12 mouse cellular contexts compared by ENCODE assay signal in the genomic region with DNA sequence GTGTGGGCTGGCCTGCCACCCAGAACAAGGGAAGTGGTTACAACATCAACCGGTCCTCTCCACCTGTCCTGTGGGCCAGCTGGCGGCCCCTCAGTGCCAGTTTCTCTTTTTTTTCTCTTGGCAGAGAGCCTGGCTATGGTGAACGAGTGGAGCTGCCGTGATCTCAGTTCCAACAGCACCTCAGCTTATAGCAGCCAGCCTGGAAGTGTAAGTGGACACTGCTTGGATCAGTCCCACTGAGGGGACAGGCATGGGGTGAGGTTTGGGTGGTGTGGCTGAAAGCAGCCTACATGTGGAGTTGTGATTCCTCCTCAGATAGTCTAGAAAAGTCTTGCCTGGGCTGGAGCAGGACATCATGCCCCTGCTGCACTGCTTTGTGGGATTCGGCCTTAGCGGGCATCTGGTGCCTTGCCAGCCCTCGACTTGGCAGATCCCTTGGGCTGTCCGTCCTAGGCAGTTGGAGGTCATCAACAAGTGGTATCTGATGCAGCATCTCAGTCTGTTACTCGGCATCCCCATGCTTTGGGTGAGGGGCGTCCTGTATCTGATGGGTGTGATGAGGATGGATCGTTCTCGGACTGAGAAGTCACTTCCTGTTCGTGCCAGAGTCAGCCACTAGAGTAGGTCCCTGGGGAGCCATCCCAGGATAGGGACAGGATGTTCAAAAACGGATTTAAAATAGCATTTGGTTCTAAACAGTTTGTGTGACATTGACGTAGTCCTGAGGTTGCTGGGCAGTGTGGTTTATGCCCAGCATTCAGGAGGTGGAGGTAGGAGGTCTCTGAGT. TPM values are rescaled to one million over a fixed set of nuclear protein-coding genes. Genes with fewer than 3 reads are reported as not detected.
DNase-seq lines count a peak whose midpoint lies in the region; ATAC-seq and TF ChIP-seq lines count a peak whose summit lies in the region.
"Had no signal": no experiment of that assay in that cellular context is flagged by ENCODE, and none has a peak within 500 bp of the region (broad histone marks: within the 10 kb centered on the region; RNA-seq: fewer than 3 reads in every experiment).

No protein-coding gene starts in this region.

- TF ChIP-seq POLR2A in brain, embryonic 14.5 days (IDR thresholded peaks at IDR 0.05; ENCODE audit: borderline replicate concordance, extremely low read depth, insufficient read depth, insufficient read length, poor library complexity, severe bottlenecking), result no peak

- TF ChIP-seq CTCF in brain, embryonic 14.5 days (IDR thresholded peaks at IDR 0.05; ENCODE audit: borderline replicate concordance, extremely low read depth, insufficient read depth, insufficient read length), result no peak

- ATAC-seq in common myeloid progenitor, adult 5-6 weeks (replicated peaks; ENCODE audit: low read depth, poor library complexity, severe bottlenecking), result peak; percentile 56; the same call in 1 of the 2 replicates

- DNase-seq in heart, adult 8-10 months (ENCODE audit: low spot score), result peak; percentile 64
- DNase-seq in heart, postnatal 25 days (ENCODE audit: low spot score), result no peak
- DNase-seq in brain, embryonic 14.5 days (ENCODE audit: low read depth), result peak; percentile 5
- DNase-seq in kidney, postnatal 14 days, result peak; percentile 79
- no peak for DNase-seq in thymus, adult 18-20 months
- no peak for DNase-seq in urinary bladder, postnatal 4 days (ENCODE audit: low spot score in 2 of 2)
- no peak for DNase-seq in layer of hippocampus, postnatal 25 days (ENCODE audit: extremely low spot score in 1 of 2, low spot score in 1 of 2)
- DNase-seq: liver, embryonic 13.5 days; thymus, adult 2 months had no signal

- intact Hi-C loops in heart, postnatal 25 days (cut with DNase I), result no loop called here

RNA-seq across cellular contexts. Expression of gene Unkl, which starts 22.7 kb away (rescaled TPM):
- 10 to 100 TPM in 1 of 4 experiments, 1 to 10 TPM in 3; 7.0 to 11.2 (median 7.9) TPM for total RNA-seq in heart, adult 8-10 months (2022)
- 1 to 10 TPM; 8.4 to 9.6 TPM for total RNA-seq in heart, postnatal 25 days (2021)
- 22.3 and 24.1 TPM in 2 replicates for polyA plus RNA-seq in brain, embryonic 14.5 days (2012; rRNA removed)
- 6.9 and 15.5 TPM in 2 replicates for total RNA-seq in common myeloid progenitor, adult 5-6 weeks (2017)
- 10 to 100 TPM; 32.5 to 34.4 TPM for total RNA-seq in layer of hippocampus, postnatal 25 days (2021)

RNA-seq across cellular contexts. Expression of gene BC003965, which starts 26.5 kb away (rescaled TPM):
- total RNA-seq in heart, adult 8-10 months (2022), result 10 to 100 TPM; 21.6 to 25.9 (median 22.5) TPM
- total RNA-seq in heart, postnatal 25 days (2021), result 10 to 100 TPM; 22.1 to 23.2 TPM
- 22.3 and 29.5 TPM in 2 replicates for polyA plus RNA-seq in brain, embryonic 14.5 days (2012; rRNA removed)
- 10.9 and 11.6 TPM in 2 replicates for total RNA-seq in common myeloid progenitor, adult 5-6 weeks (2017)
- total RNA-seq in layer of hippocampus, postnatal 25 days (2021), result 10 to 100 TPM; 20.7 to 21.5 TPM

RNA-seq across cellular contexts. Expression of gene Gnptg, which starts 29.1 kb away (rescaled TPM):
- total RNA-seq in heart, adult 8-10 months (2022), result 10 to 100 TPM; 11.6 to 17.1 (median 14.5) TPM
- total RNA-seq in heart, postnatal 25 days (2021), result 10 to 100 TPM; 10.8 to 12.3 TPM
- 75.1 and 108 TPM in 2 replicates for polyA plus RNA-seq in brain, embryonic 14.5 days (2012; rRNA removed)
- 13.6 and 14.3 TPM in 2 replicates for total RNA-seq in common myeloid progenitor, adult 5-6 weeks (2017)
- total RNA-seq in layer of hippocampus, postnatal 25 days (2021), result 10 to 100 TPM; 74.3 to 74.9 TPM

RNA-seq across cellular contexts. Expression of gene Tsr3, which starts 29.1 kb away (rescaled TPM):
- 10 to 100 TPM in 1 of 4 experiments, 1 to 10 TPM in 3; 6.2 to 10.5 (median 8.2) TPM for total RNA-seq in heart, adult 8-10 months (2022)
- 1 to 10 TPM; 7.4 to 8.7 TPM for total RNA-seq in heart, postnatal 25 days (2021)
- 40.8 and 54.0 TPM in 2 replicates for polyA plus RNA-seq in brain, embryonic 14.5 days (2012; rRNA removed)
- 30.2 and 34.1 TPM in 2 replicates for total RNA-seq in common myeloid progenitor, adult 5-6 weeks (2017)
- total RNA-seq in layer of hippocampus, postnatal 25 days (2021), result 10 to 100 TPM; 25.1 to 28.5 TPM

RNA-seq across cellular contexts. Expression of gene Gm38655, which starts 35.6 kb away (rescaled TPM):
- total RNA-seq in heart, adult 8-10 months (2022), result not detected
- not detected for total RNA-seq in heart, postnatal 25 days (2021)
- not detected in 2 replicates for polyA plus RNA-seq in brain, embryonic 14.5 days (2012; rRNA removed)
- total RNA-seq in common myeloid progenitor, adult 5-6 weeks (2017), result not detected in 2 replicates
- not detected for total RNA-seq in layer of hippocampus, postnatal 25 days (2021)
- total RNA-seq: G1E had no signal
- polyA plus RNA-seq: large intestine, adult 2 months; liver, embryonic 13.5 days had no signal

Comparison
In these comparisons a context has a peak if more than half of its experiments do, and no peak if none do; other contexts are left out.
1. DNase-seq: peak in heart, adult 8-10 months (single experiment), brain, embryonic 14.5 days (single experiment) and kidney, postnatal 14 days (single experiment); none in heart, postnatal 25 days (single experiment), thymus, adult 18-20 months (0 of 2), urinary bladder, postnatal 4 days (0 of 2) and layer of hippocampus, postnatal 25 days (0 of 2).